Mouse (Mus musculus) midbrain, embryonic 11.5 days (tissue): ENCODE data around the gene 4833427G06Rik. TPM values are rescaled to one million over a fixed set of nuclear protein-coding genes. Genes with fewer than 3 reads are reported as not detected.

ENCODE experiments used
- ATAC-seq: fragments of 200-750 bp; cut with Nextera tagmentation; 2 replicates; pipeline ENCODE4 v1.8.0; 2017; ENCODE audit warnings: moderate TSS enrichment, moderate library complexity; ENCODE audit not compliant: low FRiP score
- DNase-seq: peaks from one replicate; pipeline ENCODE4 v3.0.0; 2015; ENCODE audit warnings: low spot score; ENCODE audit errors: missing footprints
- H3K27ac ChIP-seq: fragments of 300-500 bp; sonication (generic); 2 replicates; pipeline ENCODE4 v1.5.1; 2014; ENCODE audit warnings: low read depth, low read length
- H3K27me3 ChIP-seq: fragments of 300-500 bp; sonication (generic); 2 replicates; pipeline ENCODE4 v1.6.1; 2014; ENCODE audit warnings: mild to moderate bottlenecking, low read length, moderate library complexity, mixed read lengths; ENCODE audit not compliant: control insufficient read depth, insufficient read depth
- H3K36me3 ChIP-seq: fragments of 300-500 bp; sonication (generic); 2 replicates; pipeline ENCODE4 v1.6.1; 2014; ENCODE audit warnings: mild to moderate bottlenecking, low read length, moderate library complexity, mixed read lengths; ENCODE audit not compliant: control insufficient read depth, insufficient read depth
- H3K4me1 ChIP-seq: fragments of 300-500 bp; sonication (generic); 2 replicates; pipeline ENCODE4 v1.6.1; 2014; ENCODE audit warnings: low read length; ENCODE audit not compliant: control insufficient read depth, insufficient read depth
- H3K4me2 ChIP-seq: fragments of 300-500 bp; sonication (generic); 2 replicates; pipeline ENCODE4 v1.6.1; 2014; ENCODE audit warnings: mild to moderate bottlenecking, moderate library complexity
- H3K4me3 ChIP-seq: fragments of 300-500 bp; sonication (generic); 2 replicates; pipeline ENCODE4 v1.5.1; 2014; ENCODE audit warnings: low read depth, low read length
- H3K9ac ChIP-seq: fragments of 300-500 bp; sonication (generic); 2 replicates; pipeline ENCODE4 v1.6.1; 2014; ENCODE audit warnings: low read length
- H3K9me3 ChIP-seq: fragments of 300-500 bp; sonication (generic); 2 replicates; pipeline ENCODE4 v1.6.1; 2016; ENCODE audit warnings: low read length; ENCODE audit not compliant: control insufficient read depth
- WGBS: fragments of 180-500 bp; shearing (Covaris S2); extraction: QIAGEN DNeasy Blood & Tissue Kit; methylation state at CpG from one replicate; pipeline ENCODE4 v1.1.7; 2014; 5-methylcytosine and 5-hydroxymethylcytosine counted together
- polyA plus RNA-seq: library from polyadenylated mRNA; unstranded; fragments of >200 nt; fragmentation: Nextera tagmentation; extraction: Ambion mirVana; gene quantifications from 2 replicates; pipeline ENCODE4 v1.2.1, GENCODE M21; 2014

Gene 4833427G06Rik
- polyA plus RNA-seq, 1 experiment from 2014 or later: not detected

GRCm38 (mm10) chr9:51137432-51137831 is 35.6 kb upstream of the 4833427G06Rik start:
- DNase-seq (no peak), ATAC-seq (no peak)
- no peak overlapping the region for H3K9ac ChIP-seq
- H3K4me1 ChIP-seq: no peaks in the 10 kb centered on the region
- no peaks in the 10 kb centered on the region for H3K27me3 ChIP-seq
- H3K4me3 ChIP-seq: no peak overlapping the region
- H3K9me3 ChIP-seq: no peaks in the 10 kb centered on the region
- WGBS: 79% methylated on average over 4 of the region's 4 CpGs
- no peak overlapping the region for H3K27ac ChIP-seq
- H3K36me3 ChIP-seq: no peaks in the 10 kb centered on the region
- no peak overlapping the region for H3K4me2 ChIP-seq

GRCm38 (mm10) chr9:51136985-51137384 is 35.1 kb upstream of the 4833427G06Rik start:
- Histone ChIP-seq H3K27me3 (no peaks in the 10 kb centered on the region), H3K4me2 (no peak overlapping the region), H3K27ac (no peak overlapping the region), H3K36me3 (no peaks in the 10 kb centered on the region), H3K9me3 (no peaks in the 10 kb centered on the region), H3K9ac (no peak overlapping the region), H3K4me3 (no peak overlapping the region), H3K4me1 (no peaks in the 10 kb centered on the region)
- DNase-seq (no peak), ATAC-seq (no peak)
- WGBS: 64% methylated on average over 3 of the region's 3 CpGs

DNA sequence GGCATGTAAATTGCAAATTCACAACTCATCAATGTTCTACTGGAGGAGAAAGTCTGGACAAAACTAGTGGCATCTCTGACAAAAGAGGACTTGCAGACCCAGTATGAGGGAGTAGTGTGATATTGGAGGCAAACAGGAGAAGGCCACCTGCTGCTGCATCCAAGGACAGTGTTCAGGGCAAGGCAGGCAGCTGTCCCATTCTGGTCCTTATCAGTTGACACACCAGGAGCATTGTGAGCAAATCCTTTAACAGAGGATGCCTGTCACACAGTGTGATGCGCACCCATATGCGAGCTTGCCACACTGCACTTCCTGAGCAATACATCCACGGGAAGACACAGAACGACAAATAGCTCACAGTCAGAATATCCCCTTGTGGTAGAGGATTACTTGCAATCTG is 12.9 kb upstream of the 4833427G06Rik start:
- H3K9me3 ChIP-seq: no peaks in the 10 kb centered on the region
- no peak overlapping the region for H3K4me3 ChIP-seq
- H3K36me3 ChIP-seq: no peaks in the 10 kb centered on the region
- H3K27ac ChIP-seq: no peak overlapping the region
- no peak overlapping the region for H3K4me2 ChIP-seq
- WGBS: 75% methylated on average over 4 of the region's 4 CpGs
- no peaks in the 10 kb centered on the region for H3K27me3 ChIP-seq
- ATAC-seq (no peak), DNase-seq (no peak)
- H3K4me1 ChIP-seq: no peaks in the 10 kb centered on the region
- no peak overlapping the region for H3K9ac ChIP-seq

DNA sequence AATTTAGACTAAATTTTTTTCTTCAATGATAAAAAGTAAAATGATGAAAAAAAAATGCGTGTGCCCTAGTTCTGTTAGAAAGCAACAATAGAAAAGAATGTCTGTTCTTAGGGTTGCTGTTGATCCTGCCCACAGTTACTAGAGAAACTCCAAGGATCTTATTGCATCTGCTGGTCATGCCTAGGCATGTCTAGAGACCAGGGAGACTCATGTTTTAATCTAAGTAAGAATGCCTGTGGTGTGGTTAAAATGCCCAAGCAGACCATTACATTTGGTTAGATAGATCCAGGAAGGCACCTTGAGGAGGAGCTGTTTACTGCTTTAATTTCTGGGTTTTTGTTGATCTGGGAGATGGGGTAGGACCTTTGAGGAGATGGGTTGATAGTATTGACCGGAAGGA is 3.9 kb upstream of the 4833427G06Rik start:
- no peak for ATAC-seq
- Histone ChIP-seq H3K9me3 (no peaks in the 10 kb centered on the region), H3K36me3 (no peaks in the 10 kb centered on the region), H3K4me2 (no peak overlapping the region), H3K27ac (no peak overlapping the region), H3K4me3 (no peak overlapping the region), H3K27me3 (peaks cover 8% of the 10 kb centered on the region; the same call in 1 of the 2 replicates), H3K4me1 (peaks cover 9% of the 10 kb centered on the region), H3K9ac (no peak overlapping the region)
- no peak for DNase-seq
- 85% methylated on average over 2 of the region's 2 CpGs for WGBS

DNA sequence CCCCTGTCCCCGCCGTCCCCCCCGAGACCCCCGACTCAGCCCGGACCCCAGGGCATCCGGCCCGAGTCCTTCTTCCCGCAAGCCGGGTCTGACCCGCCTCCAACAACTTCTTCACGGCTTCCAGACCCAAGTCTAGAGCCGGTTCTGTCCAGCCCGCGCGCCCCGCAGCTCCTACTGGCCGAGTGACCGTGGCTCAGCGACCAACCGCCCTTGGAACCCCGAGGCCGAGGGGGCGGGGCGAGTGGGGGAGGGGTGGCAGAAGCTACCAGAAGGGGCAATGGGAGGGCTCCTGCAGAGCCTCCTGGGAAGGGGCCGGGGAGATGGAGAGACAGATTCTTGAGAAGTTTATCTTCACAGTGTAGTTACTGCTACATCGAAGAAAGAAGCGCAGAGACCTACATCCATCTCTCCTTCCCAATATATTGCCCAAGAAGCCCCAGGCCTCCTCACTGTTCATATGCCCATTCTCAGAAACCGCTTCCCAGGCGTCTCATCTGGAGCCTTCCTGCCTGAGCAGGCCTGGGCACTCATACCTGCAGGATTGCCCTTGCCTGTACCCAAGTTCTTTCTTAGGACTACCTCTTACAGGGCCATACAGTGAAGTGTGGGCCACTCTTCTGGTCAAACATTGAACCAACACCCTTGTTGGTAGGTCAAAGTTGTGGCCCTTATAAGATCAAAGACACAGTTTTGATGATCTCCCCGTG is 2.1 kb upstream of the 4833427G06Rik start:
- Histone ChIP-seq H3K27me3 (peaks cover 8% of the 10 kb centered on the region; the same call in 1 of the 2 replicates), H3K9me3 (no peaks in the 10 kb centered on the region), H3K27ac (no peak overlapping the region), H3K4me1 (peaks cover 9% of the 10 kb centered on the region), H3K4me2 (peak overlapping the region; percentile 100), H3K4me3 (peak overlapping the region; percentile 52), H3K36me3 (no peaks in the 10 kb centered on the region), H3K9ac (peak overlapping the region; percentile 76)
- peak; percentile 76 for ATAC-seq
- 16% methylated on average over 21 of the region's 30 CpGs for WGBS
- DNase-seq: peak; percentile 95

GRCm38 (mm10) chr9:51102963-51103807 is 1.3 kb upstream of the 4833427G06Rik start:
- 2% methylated on average over 44 of the region's 44 CpGs for WGBS
- Histone ChIP-seq H3K27me3 (peaks cover 8% of the 10 kb centered on the region; the same call in 1 of the 2 replicates), H3K27ac (no peak overlapping the region), H3K4me1 (peaks cover 9% of the 10 kb centered on the region), H3K36me3 (no peaks in the 10 kb centered on the region), H3K9ac (peak overlapping the region; percentile 76), H3K4me2 (peak overlapping the region; percentile 100), H3K9me3 (no peaks in the 10 kb centered on the region), H3K4me3 (peak overlapping the region; percentile 52)
- ATAC-seq (peak; percentile 86), DNase-seq (peak; percentile 95)

DNA sequence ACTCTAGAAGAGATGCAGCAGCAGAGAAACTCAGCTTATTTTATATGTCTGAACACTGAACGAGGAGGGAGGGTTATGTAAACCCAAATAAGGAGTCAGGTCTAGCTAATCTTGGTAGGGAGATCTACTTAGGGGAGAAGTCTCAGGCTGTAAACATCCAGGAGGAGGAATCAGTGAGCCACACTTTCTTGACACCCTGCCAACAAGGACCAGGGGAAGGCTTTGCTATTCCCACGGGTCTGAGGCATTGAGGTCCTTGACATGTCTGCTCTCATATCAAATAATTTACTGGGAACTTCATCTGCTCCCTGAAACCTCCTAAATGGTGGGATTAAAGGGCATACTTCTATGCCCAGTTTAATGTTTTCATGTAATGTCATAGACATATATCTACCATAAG is 5.6 kb downstream of the 4833427G06Rik start:
- no peaks in the 10 kb centered on the region; the same call in 1 of the 2 replicates for H3K27me3 ChIP-seq
- no peak overlapping the region for H3K27ac ChIP-seq
- ATAC-seq (no peak), DNase-seq (no peak)
- H3K4me3 ChIP-seq: no peak overlapping the region
- no peaks in the 10 kb centered on the region for H3K36me3 ChIP-seq
- no peak overlapping the region for H3K4me2 ChIP-seq
- H3K9me3 ChIP-seq: no peaks in the 10 kb centered on the region
- H3K4me1 ChIP-seq: no peaks in the 10 kb centered on the region
- no peak overlapping the region for H3K9ac ChIP-seq
- 59% methylated on average over 2 of the region's 2 CpGs for WGBS

DNA sequence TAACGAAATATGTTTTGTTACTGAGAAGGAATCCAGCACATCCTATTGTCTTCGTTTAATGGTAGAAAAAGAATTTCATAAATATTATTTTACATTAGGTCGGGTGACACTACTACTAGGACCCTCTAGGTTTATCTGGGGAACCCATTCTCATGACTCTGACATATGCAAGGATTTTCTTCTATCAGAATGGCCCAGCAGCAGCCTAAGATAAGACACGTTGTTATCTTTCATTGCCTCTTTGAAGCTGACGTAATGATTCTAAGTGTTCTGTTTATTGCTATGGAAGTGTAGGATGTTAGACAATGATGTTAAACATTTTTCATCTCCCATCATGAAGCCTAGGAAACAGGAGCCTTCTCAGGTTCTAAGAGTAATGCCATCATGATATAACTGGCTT is 8.2 kb downstream of the 4833427G06Rik start:
- H3K4me3 ChIP-seq: no peak overlapping the region
- WGBS: 79% methylated on average over 5 of the region's 5 CpGs
- H3K27ac ChIP-seq: no peak overlapping the region
- H3K9me3 ChIP-seq: no peaks in the 10 kb centered on the region
- no peak overlapping the region for H3K9ac ChIP-seq
- no peak overlapping the region for H3K4me2 ChIP-seq
- no peaks in the 10 kb centered on the region for H3K27me3 ChIP-seq
- ATAC-seq (no peak), DNase-seq (no peak)
- H3K36me3 ChIP-seq: no peaks in the 10 kb centered on the region
- H3K4me1 ChIP-seq: no peaks in the 10 kb centered on the region

DNA sequence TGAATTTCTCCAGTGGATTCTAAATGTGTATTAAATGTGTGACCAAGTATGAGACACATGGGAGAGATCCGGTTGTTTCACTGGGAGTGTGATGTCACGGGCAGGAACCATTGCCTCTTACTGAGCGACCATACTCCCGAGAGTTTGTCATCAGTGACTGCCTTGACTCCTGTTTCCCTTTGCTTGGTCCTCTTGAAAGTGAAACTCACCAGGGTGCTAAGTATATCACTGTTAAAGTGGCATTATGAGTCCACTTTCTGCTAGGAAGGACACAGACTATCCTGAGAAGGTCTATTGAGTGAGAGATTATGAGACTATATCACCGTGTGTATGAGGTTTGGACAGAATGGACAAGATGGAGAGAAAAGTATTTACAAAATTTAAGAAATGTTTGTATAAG is 20.3 kb downstream of the 4833427G06Rik start:
- H3K9ac ChIP-seq: no peak overlapping the region
- H3K4me1 ChIP-seq: peaks cover 5% of the 10 kb centered on the region; the same call in 1 of the 2 replicates
- no peak overlapping the region for H3K4me3 ChIP-seq
- H3K27me3 ChIP-seq: no peaks in the 10 kb centered on the region
- no peak overlapping the region for H3K4me2 ChIP-seq
- ATAC-seq (no peak), DNase-seq (no peak)
- WGBS: 80% methylated on average over 5 of the region's 5 CpGs
- H3K9me3 ChIP-seq: no peaks in the 10 kb centered on the region
- H3K36me3 ChIP-seq: no peaks in the 10 kb centered on the region
- no peak overlapping the region for H3K27ac ChIP-seq
